ENCODE assay signal across 8 mouse cellular contexts in the genomic region with DNA sequence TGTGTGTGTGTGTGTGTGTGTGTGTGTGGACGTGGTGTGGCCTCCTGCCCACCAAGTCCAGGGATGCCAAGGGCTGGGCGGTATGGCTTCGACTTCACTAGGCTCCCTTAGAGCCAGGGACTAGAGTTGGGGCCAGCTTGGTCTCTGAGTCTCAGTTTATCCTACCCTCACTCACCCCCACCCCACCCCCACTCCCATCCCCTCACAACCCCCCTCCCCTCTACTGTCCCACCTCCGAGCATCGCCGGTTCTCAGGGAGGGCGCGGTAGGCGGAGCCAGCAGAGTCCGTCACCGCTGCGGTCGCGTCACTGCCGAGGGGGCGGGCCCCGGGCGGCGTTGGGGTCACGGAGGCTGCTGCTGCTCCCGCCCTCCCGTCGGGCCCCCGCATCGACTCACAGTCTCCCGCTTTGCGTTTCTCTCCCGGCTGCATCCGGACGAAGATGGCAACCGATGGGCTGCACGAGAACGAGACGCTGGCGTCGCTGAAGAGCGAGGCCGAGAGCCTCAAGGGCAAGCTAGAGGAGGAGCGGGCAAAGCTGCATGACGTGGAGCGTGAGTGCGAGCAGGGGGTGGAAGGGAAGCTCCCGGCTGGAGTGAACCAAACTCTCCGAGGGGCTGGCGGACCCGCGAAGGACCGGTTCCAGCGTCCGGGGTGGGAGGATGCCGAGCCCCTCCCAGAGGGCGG. TPM values are rescaled to one million over a fixed set of nuclear protein-coding genes. Genes with fewer than 3 reads are reported as not detected.
DNase-seq lines count a peak whose midpoint lies in the region; ATAC-seq and TF ChIP-seq lines count a peak whose summit lies in the region.

No protein-coding gene starts in this region.

- peak overlapping the region; percentile 97 for H3K27ac ChIP-seq in cerebellum, adult 2 months (ENCODE audit: insufficient read depth, low read length)
- H3K27ac ChIP-seq in hindbrain, embryonic 12.5 days, result peak overlapping the region; percentile 77

- peak; percentile 82 for DNase-seq in MN1 (ENCODE audit: low spot score)
- DNase-seq in cerebellum, adult 2 months, result peak; percentile 92 to 94
- DNase-seq in frontal cortex, postnatal 10 days (ENCODE audit: low spot score in 2 of 2), result peak; percentile 75 to 88
- peak; percentile 73 for DNase-seq in left cerebral cortex, adult 11 months (ENCODE audit: low spot score)
- peak; percentile 80 for DNase-seq in lung, postnatal 36 days
- DNase-seq in retina, postnatal 7 days (ENCODE audit: low read depth, low spot score), result peak; percentile 55
- peak; percentile 69 for DNase-seq in urinary bladder, adult 2 months (ENCODE audit: low spot score)

- peak overlapping the region; percentile 73 for H3K4me2 ChIP-seq in hindbrain, embryonic 12.5 days (replicated peaks)

- peak overlapping the region; percentile 77 for H3K9ac ChIP-seq in hindbrain, embryonic 12.5 days

- no peaks in the 10 kb centered on the region for H3K27me3 ChIP-seq in cerebellum, adult 2 months (ENCODE audit: control insufficient read depth, insufficient read depth, low read length)
- H3K27me3 ChIP-seq in hindbrain, embryonic 12.5 days, result no peaks in the 10 kb centered on the region

- H3K4me1 ChIP-seq in cerebellum, adult 2 months (ENCODE audit: control insufficient read depth, insufficient read depth, low read length), result peaks cover 28% of the 10 kb centered on the region
- peaks cover 18% of the 10 kb centered on the region for H3K4me1 ChIP-seq in hindbrain, embryonic 12.5 days

- H3K4me3 ChIP-seq in cerebellum, adult 2 months (replicated peaks; ENCODE audit: insufficient read depth, low read depth, low read length), result peak overlapping the region; percentile 97
- H3K4me3 ChIP-seq in hindbrain, embryonic 12.5 days, result peak overlapping the region; percentile 68

- H3K36me3 ChIP-seq in hindbrain, embryonic 12.5 days, result 0 out of 2 replicates have a peak, but pooled peaks cover 2% of the 10 kb centered on the region

- TF ChIP-seq CTCF in cerebellum, adult 2 months (IDR thresholded peaks at IDR 0.05; ENCODE audit: borderline replicate concordance, insufficient read depth, low read depth, low read length), result no peak

- ATAC-seq in hindbrain, embryonic 12.5 days (ENCODE audit: low FRiP score), result peak; percentile 90

- H3K9me3 ChIP-seq in hindbrain, embryonic 12.5 days (replicated peaks), result no peaks in the 10 kb centered on the region

- WGBS in cerebellum, adult 2 months, result under 1% methylated on average over 52 of the region's 52 CpGs
- WGBS in hindbrain, embryonic 12.5 days, result under 1% methylated on average over 50 of the region's 52 CpGs

- peak; percentile 77 for TF ChIP-seq POLR2A in cerebellum, adult 2 months (IDR thresholded peaks at IDR 0.05; ENCODE audit: borderline replicate concordance, insufficient read depth, low read length)

RNA-seq across cellular contexts. Expression of a gene that starts 7.9 kb away (rescaled TPM):
- polyA plus RNA-seq in cerebellum, adult 2 months (2012; rRNA removed), result 194 and 215 TPM in 2 replicates
- polyA plus RNA-seq in hindbrain, embryonic 12.5 days (2016; fragmentation: Nextera tagmentation; extraction: Ambion mirVana), result 33.4 and 35.3 TPM in 2 replicates
- polyA plus RNA-seq in urinary bladder, adult 2 months (2012; rRNA removed), result 17.6 and 20.6 TPM in 2 replicates

RNA-seq across cellular contexts. Expression of a gene that starts 33.6 kb away (rescaled TPM):
- polyA plus RNA-seq in cerebellum, adult 2 months (2012; rRNA removed), result 0.17 and 0.25 TPM in 2 replicates
- not detected in 2 replicates for polyA plus RNA-seq in hindbrain, embryonic 12.5 days (2016; fragmentation: Nextera tagmentation; extraction: Ambion mirVana)
- 0.06 and 0.12 TPM in 2 replicates for polyA plus RNA-seq in urinary bladder, adult 2 months (2012; rRNA removed)

Comparison
In these comparisons a context has a peak if more than half of its experiments do, and no peak if none do; other contexts are left out.
1. Peak in every context shown above with its lines: DNase-seq, ATAC-seq, H3K4me3 ChIP-seq and H3K27ac ChIP-seq.